Mouse (Mus musculus) spleen, embryonic (tissue): ENCODE results near the gene Dnah2.

ENCODE experiments used
- CTCF ChIA-PET: fragments of 350-600 bp; sonication (Branson Sonifier 250); formaldehyde crosslinking; loops from one replicate; lab custom pipeline; 2022; lab: Charles Lee

The Dnah2 gene

GRCm38 (mm10) chr11:69421131-69421977 lies 127.6 kb downstream of the Dnah2 start:
- CTCF ChIA-PET = interaction anchor here (1.2 kb wide), 1 partner anchor 51 kb away, joined by 8 read pairs; no protein-coding TSS in a partner anchor

DNA sequence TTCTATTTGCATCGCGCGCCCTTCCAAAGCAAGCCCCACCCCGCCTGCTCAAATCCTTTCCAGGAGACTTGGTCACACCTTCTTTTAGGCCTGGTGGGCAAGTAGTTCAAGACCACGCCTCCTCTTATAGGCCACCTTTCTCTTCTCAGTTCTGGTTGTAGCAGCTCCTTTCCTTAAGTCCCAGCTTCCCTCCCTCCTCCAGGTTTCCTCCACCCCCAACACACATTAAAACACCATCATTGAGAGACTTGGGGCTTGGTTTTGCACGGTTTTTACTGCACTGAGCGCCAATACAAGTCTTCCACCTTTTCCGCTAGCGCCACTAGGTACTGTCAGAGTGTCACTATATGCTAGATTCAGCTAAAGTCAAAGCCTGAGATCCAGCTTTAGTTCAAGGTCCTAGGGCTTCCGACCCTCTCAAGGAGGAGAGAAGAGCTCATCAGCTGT lies 128.3 kb downstream of the Dnah2 start:
- CTCF ChIA-PET = interaction anchor here (1.2 kb wide), 1 partner anchor 11 kb away, joined by 3 read pairs; no protein-coding TSS in a partner anchor

DNA sequence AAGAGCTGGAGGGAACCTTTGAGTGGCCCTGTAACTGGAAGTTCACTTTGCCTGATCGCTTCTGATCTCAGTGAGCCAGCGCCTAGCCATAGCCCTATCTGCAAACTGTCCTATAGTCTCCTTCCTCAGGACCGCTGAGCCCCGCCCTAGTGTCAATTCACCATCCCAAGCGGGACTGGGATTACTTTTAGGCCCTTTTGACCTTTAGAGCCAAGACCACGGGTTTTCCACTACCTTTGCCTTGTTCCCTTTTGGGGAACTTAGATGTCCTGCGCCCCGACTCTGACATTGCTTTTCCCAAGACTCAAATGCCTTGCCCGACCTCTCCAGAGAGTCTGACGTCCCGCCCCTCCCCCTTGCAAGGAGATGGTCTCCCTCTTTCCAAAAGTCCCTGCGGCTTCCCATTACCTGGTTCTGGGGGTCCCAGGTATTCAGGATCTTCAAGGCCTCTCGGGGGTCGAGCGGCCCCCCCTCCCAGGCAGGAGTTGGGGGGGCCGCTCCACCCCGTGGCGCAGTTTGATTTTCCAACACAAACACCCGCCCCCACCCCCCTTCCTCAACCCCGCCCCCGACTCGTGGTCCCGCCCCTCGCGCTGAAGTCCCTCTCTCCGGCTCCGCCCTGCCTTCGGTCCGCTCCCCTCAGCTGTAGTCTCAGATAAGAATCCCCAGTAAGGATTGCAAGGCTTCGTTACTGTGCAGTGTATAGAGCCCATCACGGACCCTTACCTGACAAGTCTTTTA lies 128.9 kb downstream of the Dnah2 start:
- CTCF ChIA-PET = interaction anchor here (1.2 kb wide), 1 partner anchor 12 kb away, joined by 3 read pairs; no protein-coding TSS in a partner anchor

DNA sequence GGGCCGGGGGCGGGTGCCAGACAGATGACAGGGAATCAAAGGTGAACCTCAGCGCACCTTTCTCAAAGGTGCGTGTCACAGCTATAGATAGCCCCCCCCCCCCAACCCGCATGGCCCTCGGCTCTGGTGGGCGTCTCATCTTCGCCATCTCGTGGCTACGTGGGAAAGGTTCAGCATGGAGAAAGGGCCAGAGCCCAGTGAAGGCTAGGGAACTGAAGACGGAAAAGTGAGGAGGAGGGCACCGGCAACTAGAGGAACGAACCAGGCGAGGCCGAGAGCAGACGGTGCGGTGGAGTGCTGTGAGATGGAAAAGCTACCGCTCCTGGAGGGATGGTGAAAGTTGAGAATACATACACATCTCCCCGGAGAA lies 129.5 kb downstream of the Dnah2 start:
- CTCF ChIA-PET = interaction anchor here (0.6 to 1.2 kb wide), 4 partner anchors 11 to 1243 kb away, joined by 3 to 4 read pairs (median 4); no protein-coding TSS in a partner anchor

DNA sequence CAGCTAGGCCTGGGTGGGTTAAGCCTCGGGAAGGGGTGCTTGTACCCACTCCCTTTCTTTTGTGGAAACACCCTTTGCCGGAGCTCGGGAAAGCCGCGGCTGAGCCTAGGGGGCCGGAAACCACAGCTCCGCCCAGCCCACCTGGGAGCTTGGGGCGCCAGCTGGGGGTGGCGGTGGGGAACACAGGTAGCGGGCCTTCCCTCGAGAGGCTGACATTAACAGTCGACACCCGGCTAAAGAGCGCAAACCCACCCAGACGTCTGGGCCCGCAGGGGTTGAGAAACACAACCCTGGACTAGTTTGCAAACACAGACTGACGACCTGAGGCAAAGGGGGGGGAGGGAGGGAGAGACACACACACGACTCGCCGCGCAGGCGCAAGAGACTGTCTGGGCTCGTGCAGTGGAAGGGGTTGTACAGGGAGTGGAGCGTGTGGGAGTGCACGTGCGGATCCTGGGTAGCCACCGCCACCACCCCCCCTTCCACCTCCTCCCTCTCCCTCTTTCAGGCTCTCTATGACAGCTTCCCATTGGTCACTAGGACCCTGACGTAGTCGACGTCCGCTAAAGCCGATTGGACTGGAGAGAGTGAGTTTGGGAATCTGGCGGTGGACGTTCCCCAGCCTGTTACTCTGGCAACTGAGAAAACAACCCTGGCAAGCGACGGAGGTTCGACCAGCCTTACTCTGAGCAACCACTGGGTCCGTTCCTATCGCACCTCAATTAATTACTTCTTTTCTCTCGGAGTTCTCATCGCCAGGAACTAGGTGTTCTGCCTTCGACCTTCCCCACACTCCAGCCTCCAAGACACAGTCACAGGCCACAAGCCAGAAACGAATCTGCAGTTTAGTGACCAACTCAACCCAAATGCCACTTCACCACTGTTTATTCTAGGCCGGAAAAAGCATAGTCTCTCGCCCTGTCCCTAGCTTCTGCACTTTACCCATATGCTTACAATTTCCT lies 130.1 kb downstream of the Dnah2 start:
- CTCF ChIA-PET = interaction anchor here (0.6 to 1.1 kb wide), 3 partner anchors 10 to 1244 kb away, joined by 3 to 4 read pairs (median 4); no protein-coding TSS in a partner anchor

- CTCF ChIA-PET = interaction anchor here (0.7 kb wide), 1 partner anchor 316 kb away, joined by 3 read pairs; no protein-coding TSS in a partner anchor
These were observed 131.2 kb downstream of the Dnah2 start for GRCm38 (mm10) chr11:69417449-69418384.

- CTCF ChIA-PET = no interaction called here
These were observed 131.9 kb downstream of the Dnah2 start for GRCm38 (mm10) chr11:69416921-69417448.

DNA sequence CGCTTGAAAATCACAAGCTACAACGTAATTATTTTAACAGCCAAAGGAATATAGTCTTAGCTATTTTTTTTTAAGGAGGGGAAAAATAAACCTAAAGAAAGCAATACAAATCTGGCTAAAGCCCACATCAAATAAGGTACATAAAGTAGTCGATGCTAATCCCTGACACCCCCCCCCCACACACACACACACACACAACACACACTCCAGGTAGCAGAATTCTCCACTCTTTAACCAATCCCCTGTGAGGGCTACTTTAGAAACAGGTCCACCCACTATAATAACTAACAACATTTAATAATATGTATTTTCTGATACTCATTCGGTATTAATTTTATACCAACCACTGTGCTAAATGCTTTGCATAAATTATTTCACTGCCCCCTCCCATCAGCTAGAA lies 132.4 kb downstream of the Dnah2 start:
- CTCF ChIA-PET = no interaction called here

DNA sequence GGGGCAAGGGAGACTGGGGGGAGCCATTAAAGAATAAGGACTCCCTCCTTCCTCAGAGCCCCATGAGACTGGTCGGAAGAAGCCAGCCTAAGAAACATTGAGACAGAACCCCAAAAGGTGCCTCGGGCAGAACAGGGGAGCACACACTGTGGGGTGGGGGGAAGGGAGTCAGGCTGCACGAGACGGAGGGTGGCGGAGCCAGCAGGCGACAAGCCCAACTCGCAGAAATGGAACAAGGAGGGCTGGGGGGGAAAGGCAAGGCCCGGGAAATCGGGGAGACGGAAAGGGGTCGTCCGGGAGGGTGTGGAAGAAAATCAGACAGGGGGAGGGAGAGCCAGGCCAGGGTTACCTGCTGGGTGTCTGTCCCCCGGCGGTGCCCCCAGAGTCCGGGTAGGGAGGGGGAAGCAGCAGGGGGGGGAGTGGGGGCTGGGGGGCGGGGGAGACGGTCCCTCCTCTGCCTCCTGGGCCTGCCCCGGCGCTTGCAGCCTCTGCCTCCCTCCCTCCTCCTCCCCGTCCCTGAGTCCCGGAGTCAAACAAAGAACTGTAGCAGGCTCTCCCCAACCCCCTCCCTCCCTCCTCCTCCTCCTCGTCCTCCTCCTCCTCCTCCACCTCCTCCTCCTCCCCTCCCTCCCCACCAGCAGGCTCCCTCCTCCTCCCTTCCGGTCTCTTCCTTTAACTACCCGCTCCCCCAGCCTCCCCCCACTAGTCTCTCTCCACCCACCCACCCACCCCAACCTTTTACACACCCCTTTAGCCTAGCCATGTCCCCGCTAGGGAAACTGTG lies 133.1 kb downstream of the Dnah2 start:
- CTCF ChIA-PET = no interaction called here

DNA sequence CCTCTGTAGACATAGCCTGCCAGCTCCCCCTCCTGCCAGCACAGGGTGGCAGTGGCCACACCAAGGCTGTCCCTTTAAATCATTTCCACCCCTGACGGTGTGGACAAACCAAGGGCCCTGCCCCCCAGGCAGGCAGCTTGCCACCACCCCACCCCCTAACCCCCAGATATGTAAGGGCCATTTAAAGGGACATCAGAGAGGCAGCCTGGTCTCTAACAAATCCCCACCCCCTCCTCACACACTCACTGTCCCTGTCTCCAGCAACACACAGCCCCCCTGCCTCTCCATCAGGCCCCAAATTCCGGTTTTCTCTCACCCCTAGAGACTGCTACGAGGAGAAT lies 133.6 kb downstream of the Dnah2 start:
- CTCF ChIA-PET = no interaction called here

GRCm38 (mm10) chr11:69414421-69415326 lies 134.2 kb downstream of the Dnah2 start:
- CTCF ChIA-PET = interaction anchor here (0.5 to 0.8 kb wide), 3 partner anchors 10 to 199 kb away, joined by 3 to 7 read pairs (median 3); partner anchors contain the start of gene Naa38

- CTCF ChIA-PET = interaction anchor here (0.6 to 0.8 kb wide), 4 partner anchors 11 to 71 kb away, joined by 3 to 12 read pairs (median 4); partner anchors contain the start of gene Naa38
These were observed 135.4 kb downstream of the Dnah2 start, which contains the start of gene Kdm6b for GRCm38 (mm10) chr11:69413221-69414181. TSS of gene Kdm6b (minus strand) at chr11:69413675.

DNA sequence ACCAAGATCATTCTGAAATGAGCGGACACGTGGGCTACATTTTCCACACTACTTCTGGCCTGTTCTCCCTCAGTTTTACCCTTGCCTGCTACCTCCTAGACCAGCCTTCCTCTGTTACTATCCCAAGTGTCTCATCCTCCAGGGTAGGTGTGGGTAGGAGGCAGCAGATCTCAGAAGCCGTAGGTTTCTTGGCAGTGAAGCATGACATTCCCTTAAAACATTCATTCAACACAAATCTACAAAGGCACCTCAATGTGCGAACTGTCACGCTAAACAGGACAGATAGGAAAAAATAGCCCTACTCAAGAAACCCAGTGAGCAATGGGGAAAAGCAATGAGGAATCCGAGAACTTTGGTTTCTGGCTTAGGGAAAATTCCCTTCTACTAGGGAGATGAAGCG lies 136.4 kb downstream of the Dnah2 start:
- CTCF ChIA-PET = interaction anchor here (0.6 kb wide), 2 partner anchors 24 to 70 kb away, joined by 4 to 12 read pairs; no protein-coding TSS in a partner anchor

DNA sequence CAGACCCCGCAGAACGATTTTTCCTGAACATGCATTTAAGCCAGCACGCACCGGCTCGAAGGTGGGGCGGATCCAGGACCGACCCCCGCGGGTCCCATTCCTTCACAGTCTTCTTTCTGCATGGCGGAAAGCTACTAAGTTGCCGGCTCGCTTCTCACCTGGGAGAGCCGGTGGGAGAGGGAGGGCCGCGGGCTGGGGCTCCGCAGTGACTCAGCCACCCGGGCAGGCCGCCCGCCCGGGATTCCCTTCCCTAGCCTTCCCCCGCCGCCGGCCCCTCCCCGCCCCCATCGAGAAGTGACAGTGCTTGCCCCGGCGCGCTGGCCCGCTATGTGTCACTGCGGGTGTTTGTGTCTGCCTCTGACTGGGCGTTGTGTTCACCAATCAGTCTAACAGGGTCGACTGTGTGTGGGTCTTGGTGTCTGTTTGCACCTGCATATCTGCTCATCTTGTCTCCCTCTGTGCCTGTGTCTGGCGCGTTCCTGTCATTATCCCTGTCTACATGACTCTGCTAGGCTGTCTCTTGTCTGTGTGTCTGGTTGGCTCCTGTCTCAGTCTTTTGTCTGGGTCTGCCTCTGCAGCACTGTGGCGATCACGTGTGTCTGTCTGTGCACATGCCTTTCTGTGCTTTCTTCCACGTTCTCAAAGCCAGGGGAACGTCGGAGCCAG lies 137.2 kb downstream of the Dnah2 start:
- CTCF ChIA-PET = interaction anchor here (0.6 kb wide), 2 partner anchors 27 to 83 kb away, joined by 4 to 8 read pairs; no protein-coding TSS in a partner anchor

DNA sequence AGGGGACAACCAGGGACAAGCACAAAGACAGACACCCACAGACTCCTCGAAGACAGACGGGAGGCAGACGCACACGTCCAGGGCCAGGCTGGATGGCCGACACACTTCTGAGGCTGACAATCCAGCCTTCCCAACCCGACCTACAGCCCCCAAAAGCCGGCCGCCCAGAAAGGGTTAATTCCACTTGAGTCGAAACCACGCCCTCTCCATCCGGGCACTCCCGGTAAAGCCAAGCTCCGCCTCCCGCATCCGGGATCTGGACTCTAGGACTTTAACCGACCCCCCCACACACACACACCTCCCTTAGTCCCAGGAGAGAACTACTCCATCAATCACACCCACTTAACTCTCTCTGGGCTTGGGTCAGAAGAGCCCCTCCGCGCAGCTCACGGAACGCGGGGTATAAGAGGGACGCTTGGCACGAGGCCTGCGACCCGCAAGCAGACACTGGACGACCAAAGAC lies 137.8 kb downstream of the Dnah2 start:
- CTCF ChIA-PET = interaction anchor here (0.6 kb wide), 1 partner anchor 83 kb away, joined by 8 read pairs; no protein-coding TSS in a partner anchor
